In the genomic region with DNA sequence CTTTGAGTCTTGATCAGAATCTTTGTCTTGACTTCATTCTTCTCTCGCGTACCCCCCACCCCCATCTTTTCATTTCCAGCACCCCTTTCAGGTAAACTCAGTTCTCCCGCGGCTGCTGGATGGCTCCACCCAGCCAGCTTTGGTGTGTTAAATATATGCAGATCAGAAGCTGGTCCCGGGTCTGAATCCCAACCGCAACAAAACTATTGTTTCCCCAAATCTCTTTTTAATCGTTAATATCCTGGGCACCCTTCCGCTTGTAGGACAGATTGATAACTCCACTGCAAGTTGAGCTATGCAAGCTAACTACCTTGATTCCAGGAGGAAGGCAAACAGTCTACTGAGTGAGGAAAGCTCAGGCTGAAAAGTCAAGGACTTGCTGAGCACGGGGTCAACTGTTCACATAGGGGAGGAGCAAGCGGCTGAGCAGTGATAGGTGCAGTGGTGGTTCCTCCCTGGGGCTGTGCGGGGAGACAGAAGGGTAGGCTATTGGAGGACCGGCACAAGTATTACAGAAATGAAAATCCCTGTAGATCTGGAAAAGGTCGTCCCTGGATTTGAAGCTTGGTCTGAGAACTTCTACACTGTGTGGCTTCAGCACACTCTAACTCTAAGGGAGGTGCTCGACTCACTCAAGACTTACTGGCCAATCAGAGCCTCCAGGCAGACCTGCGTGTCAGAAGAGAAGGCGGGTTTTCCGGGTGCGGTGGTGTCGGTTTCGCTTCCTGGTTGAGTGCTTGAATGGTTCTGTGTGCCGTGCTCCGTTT, we compare ENCODE assay signal across 8 mouse cellular contexts. TPM values are rescaled to one million over a fixed set of nuclear protein-coding genes. Genes with fewer than 3 reads are reported as not detected.
DNase-seq lines count a peak whose midpoint lies in the region; ATAC-seq lines count a peak whose summit lies in the region.

B230307C23Rik (plus strand) TSS at position 700 of the 767 bp plus-strand sequence.

- peak; percentile 95 for DNase-seq in R1 (ENCODE audit: low read depth, low spot score)
- peak; percentile 78 to 83 for DNase-seq in cerebellum, postnatal 25 days
- DNase-seq in frontal cortex, postnatal 25 days (ENCODE audit: low spot score in 2 of 2): peak; percentile 70 to 77
- peak; percentile 84 for DNase-seq in hindbrain, embryonic 14.5 days (ENCODE audit: low spot score)
- peak; percentile 81 to 85 for DNase-seq in layer of hippocampus, postnatal 36 days
- peak; percentile 96 for DNase-seq in lung, postnatal 36 days
- DNase-seq in retina, postnatal 1 day: peak; percentile 92
- peak; percentile 74 to 85 for DNase-seq in urinary bladder, adult 18-20 months (ENCODE audit: low spot score in 2 of 2)

- peaks cover 10% of the 10 kb centered on the region for H3K9me3 ChIP-seq in hindbrain, embryonic 14.5 days (ENCODE audit: control insufficient read depth, low read length)

- peaks cover 14% of the 10 kb centered on the region; the same call in 1 of the 2 replicates for H3K4me1 ChIP-seq in hindbrain, embryonic 14.5 days (replicated peaks; ENCODE audit: control insufficient read depth, insufficient read depth, low read length)

- peak; percentile 99 for ATAC-seq in hindbrain, embryonic 14.5 days (ENCODE audit: low FRiP score)

- H3K4me3 ChIP-seq in hindbrain, embryonic 14.5 days (replicated peaks; ENCODE audit: low read length): peak within 1 kb of the TSS; percentile 39

- H3K36me3 ChIP-seq in hindbrain, embryonic 14.5 days (replicated peaks; ENCODE audit: control insufficient read depth, insufficient read depth): no peaks in the 10 kb centered on the region

- H3K27me3 ChIP-seq in hindbrain, embryonic 14.5 days (ENCODE audit: control insufficient read depth, insufficient read depth, low read length): no peaks in the 10 kb centered on the region

- H3K9ac ChIP-seq in hindbrain, embryonic 14.5 days: peak within 1 kb of the TSS; percentile 33

- 2% methylated on average over 22 of the region's 22 CpGs for WGBS in hindbrain, embryonic 14.5 days

- peak within 1 kb of the TSS; percentile 65 for H3K4me2 ChIP-seq in hindbrain, embryonic 14.5 days (replicated peaks)

- H3K27ac ChIP-seq in hindbrain, embryonic 14.5 days: peak within 1 kb of the TSS; percentile 21; the same call in 1 of the 2 replicates

RNA-seq across cellular contexts. Expression of gene B230307C23Rik, which starts in this region (rescaled TPM):
- polyA plus RNA-seq in hindbrain, embryonic 14.5 days (2014; fragmentation: Nextera tagmentation; extraction: Ambion mirVana): 24.0 and 24.2 TPM in 2 replicates
- 10 to 100 TPM; 25.4 to 30.2 TPM for total RNA-seq in layer of hippocampus, postnatal 36 days (2021)

Comparison
In these comparisons a context has a peak if more than half of its experiments do, and no peak if none do; other contexts are left out.
1. Peak in every context shown above with its lines: DNase-seq, ATAC-seq, H3K4me3 ChIP-seq and H3K27ac ChIP-seq.